Mouse (Mus musculus) MEL (cell line): ENCODE data around the gene Gemin7.

Experiments used
- E2F4 ChIP-seq: IDR thresholded peaks from 2 replicates; pipeline ENCODE4 v1.6.1; 2011; ENCODE audit warnings: low read depth, low read length, improper control_type of control experiment, borderline replicate concordance
- ETS1 ChIP-seq: IDR thresholded peaks from 2 replicates; pipeline ENCODE4 v1.6.1; 2012; ENCODE audit warnings: low read depth, mild to moderate bottlenecking, inconsistent platforms, low read length, improper control_type of control experiment, moderate library complexity
- HCFC1 ChIP-seq: IDR thresholded peaks from 2 replicates; pipeline ENCODE4 v1.6.1; 2012; ENCODE audit warnings: low read depth, mild to moderate bottlenecking, inconsistent platforms, low read length, improper control_type of control experiment, moderate library complexity
- MAFK ChIP-seq: IDR thresholded peaks from 2 replicates; pipeline ENCODE4 v1.6.1; 2011; ENCODE audit warnings: low read depth, mild to moderate bottlenecking, low read length, improper control_type of control experiment, borderline replicate concordance

GRCm38 (mm10) chr7:19549394-19549793 is 28.0 kb downstream of the Gemin7 start:
- no peak for TF ChIP-seq E2F4
- no peak for TF ChIP-seq MAFK
- no peak for TF ChIP-seq ETS1
- TF ChIP-seq HCFC1: no peak
